In genomic region chr8:84797971-84798370, GRCm38 (mm10) we compare ENCODE assay signal across 11 mouse cellular contexts. TPM values are rescaled to one million over a fixed set of nuclear protein-coding genes. Genes with fewer than 3 reads are reported as not detected.
A peak's percentile ranks its signal among the peaks of the same experiment; 100 is the strongest.
DNase-seq lines count a peak whose midpoint lies in the region; ATAC-seq lines count a peak whose summit lies in the region.
"Had no signal": no experiment of that assay in that cellular context is flagged by ENCODE, and none has a peak within 500 bp of the region (broad histone marks: within the 10 kb centered on the region; RNA-seq: fewer than 3 reads in every experiment).

No protein-coding gene starts in this region.

- H3K9ac ChIP-seq in heart, embryonic 13.5 days: peak overlapping the region; percentile 98
- no peak overlapping the region for H3K9ac ChIP-seq in midbrain, embryonic 11.5 days (ENCODE audit: low read length)
- H3K9ac ChIP-seq in hindbrain, embryonic 14.5 days: peak overlapping the region; percentile 85; the same call in 1 of the 2 replicates
- H3K9ac ChIP-seq in stomach, embryonic 14.5 days (replicated peaks; ENCODE audit: low read depth, low read length): no peak overlapping the region

- peak overlapping the region; percentile 87 for H3K4me3 ChIP-seq in heart, embryonic 13.5 days
- no peak overlapping the region for H3K4me3 ChIP-seq in midbrain, embryonic 11.5 days (ENCODE audit: low read depth, low read length)
- no peak overlapping the region for H3K4me3 ChIP-seq in midbrain, embryonic 10.5 days
- peak overlapping the region; percentile 44 for H3K4me3 ChIP-seq in hindbrain, embryonic 14.5 days (replicated peaks; ENCODE audit: low read length)
- H3K4me3 ChIP-seq in stomach, embryonic 14.5 days (ENCODE audit: low read depth, low read length): peak overlapping the region; percentile 61; the same call in 1 of the 2 replicates

- WGBS in heart, embryonic 13.5 days: 72% methylated on average over 6 of the region's 6 CpGs
- 55% methylated on average over 6 of the region's 6 CpGs for WGBS in midbrain, embryonic 11.5 days
- WGBS in midbrain, embryonic 10.5 days: 72% methylated on average over 6 of the region's 6 CpGs
- WGBS in hindbrain, embryonic 14.5 days: 65% methylated on average over 6 of the region's 6 CpGs
- 70% methylated on average over 6 of the region's 6 CpGs for WGBS in stomach, embryonic 14.5 days

- H3K27me3 ChIP-seq in heart, embryonic 13.5 days (replicated peaks): peaks cover 86% of the 10 kb centered on the region
- H3K27me3 ChIP-seq in midbrain, embryonic 11.5 days (ENCODE audit: control insufficient read depth, insufficient read depth, low read length): peaks cover 92% of the 10 kb centered on the region
- peaks cover 98% of the 10 kb centered on the region for H3K27me3 ChIP-seq in midbrain, embryonic 10.5 days (ENCODE audit: low read depth, poor library complexity, severe bottlenecking)
- peaks cover 88% of the 10 kb centered on the region for H3K27me3 ChIP-seq in hindbrain, embryonic 14.5 days (ENCODE audit: control insufficient read depth, insufficient read depth, low read length)
- peaks cover 12% of the 10 kb centered on the region; the same call in 1 of the 2 replicates for H3K27me3 ChIP-seq in stomach, embryonic 14.5 days (ENCODE audit: control insufficient read depth, insufficient read depth, low read length)

- intact Hi-C loops in heart, postnatal 36 days (cut with DNase I): loop anchor here (2.0 kb wide), 1 partner anchor 19 kb away; no protein-coding TSS in a partner anchor

- peaks cover 8% of the 10 kb centered on the region for H3K36me3 ChIP-seq in heart, embryonic 13.5 days
- H3K36me3 ChIP-seq in midbrain, embryonic 11.5 days (ENCODE audit: control insufficient read depth, insufficient read depth, low read length): no peaks in the 10 kb centered on the region
- H3K36me3 ChIP-seq in midbrain, embryonic 10.5 days: no peaks in the 10 kb centered on the region
- H3K36me3 ChIP-seq in hindbrain, embryonic 14.5 days (replicated peaks; ENCODE audit: control insufficient read depth, insufficient read depth): peaks cover 6% of the 10 kb centered on the region; the same call in 1 of the 2 replicates
- peaks cover 12% of the 10 kb centered on the region for H3K36me3 ChIP-seq in stomach, embryonic 14.5 days (ENCODE audit: control insufficient read depth, insufficient read depth, low read length)

- no peaks in the 10 kb centered on the region for H3K9me3 ChIP-seq in heart, embryonic 13.5 days
- H3K9me3 ChIP-seq in midbrain, embryonic 11.5 days (ENCODE audit: control insufficient read depth, low read length): no peaks in the 10 kb centered on the region
- H3K9me3 ChIP-seq in midbrain, embryonic 10.5 days (replicated peaks): no peaks in the 10 kb centered on the region
- H3K9me3 ChIP-seq in hindbrain, embryonic 14.5 days (ENCODE audit: control insufficient read depth, low read length): no peaks in the 10 kb centered on the region
- no peaks in the 10 kb centered on the region for H3K9me3 ChIP-seq in stomach, embryonic 14.5 days (ENCODE audit: control insufficient read depth, low read depth, low read length)

- no peak for ATAC-seq in heart, embryonic 13.5 days (ENCODE audit: extremely low read depth, insufficient number of reproducible peaks, low FRiP score, low TSS enrichment)
- ATAC-seq in midbrain, embryonic 11.5 days (ENCODE audit: low FRiP score): no peak
- ATAC-seq in hindbrain, embryonic 14.5 days (ENCODE audit: low FRiP score): no peak
- no peak for ATAC-seq in stomach, embryonic 14.5 days (ENCODE audit: insufficient number of reproducible peaks, insufficient read depth, low FRiP score, low read depth)

- peak overlapping the region; percentile 87 for H3K4me2 ChIP-seq in heart, embryonic 13.5 days
- H3K4me2 ChIP-seq in midbrain, embryonic 11.5 days: no peak overlapping the region
- H3K4me2 ChIP-seq in hindbrain, embryonic 14.5 days (replicated peaks): peak overlapping the region; percentile 92
- peak overlapping the region; percentile 83; the same call in 1 of the 2 replicates for H3K4me2 ChIP-seq in stomach, embryonic 14.5 days (replicated peaks; ENCODE audit: low read depth, low read length)

- H3K4me1 ChIP-seq in heart, embryonic 13.5 days: peaks cover 49% of the 10 kb centered on the region
- H3K4me1 ChIP-seq in midbrain, embryonic 11.5 days (ENCODE audit: control insufficient read depth, insufficient read depth, low read length): peaks cover 8% of the 10 kb centered on the region
- peaks cover 24% of the 10 kb centered on the region for H3K4me1 ChIP-seq in midbrain, embryonic 10.5 days
- peaks cover 9% of the 10 kb centered on the region for H3K4me1 ChIP-seq in hindbrain, embryonic 14.5 days (replicated peaks; ENCODE audit: control insufficient read depth, insufficient read depth, low read length)
- H3K4me1 ChIP-seq in stomach, embryonic 14.5 days (ENCODE audit: control insufficient read depth, insufficient read depth, low read length): peaks cover 30% of the 10 kb centered on the region; the same call in 1 of the 2 replicates

- no peak overlapping the region for H3K27ac ChIP-seq in heart, embryonic 13.5 days (replicated peaks)
- no peak overlapping the region for H3K27ac ChIP-seq in midbrain, embryonic 11.5 days (ENCODE audit: low read depth, low read length)
- H3K27ac ChIP-seq in midbrain, embryonic 10.5 days (replicated peaks): no peak overlapping the region
- H3K27ac ChIP-seq in hindbrain, embryonic 14.5 days: peak overlapping the region; percentile 86
- H3K27ac ChIP-seq in stomach, embryonic 14.5 days (ENCODE audit: low read length): no peak overlapping the region

- DNase-seq in heart, postnatal 36 days: no peak
- DNase-seq in midbrain, embryonic 11.5 days (ENCODE audit: low spot score, missing footprints): peak; percentile 83
- no peak for DNase-seq in midbrain, embryonic 10.5 days (ENCODE audit: low spot score)
- DNase-seq in hindbrain, embryonic 14.5 days (ENCODE audit: low spot score): no peak
- no peak for DNase-seq in thymus, postnatal 36 days
- no peak for DNase-seq in spleen, postnatal 14 days (ENCODE audit: low spot score in 2 of 2)
- DNase-seq: kidney, adult 9 months; lung, postnatal 10 days; right cerebral cortex, adult 18-20 months had no signal

RNA-seq across cellular contexts. Expression of gene Nfix, which starts 2.2 kb away (rescaled TPM):
- polyA plus RNA-seq in heart, embryonic 13.5 days (2015; fragmentation: Nextera tagmentation; extraction: Ambion mirVana): 10.0 and 11.7 TPM in 2 replicates
- total RNA-seq in heart, postnatal 36 days (2021): 100 to 1,000 TPM; 279 to 296 TPM
- polyA plus RNA-seq in midbrain, embryonic 11.5 days (2014; fragmentation: Nextera tagmentation; extraction: Ambion mirVana): 2.2 and 2.5 TPM in 2 replicates
- polyA plus RNA-seq in midbrain, embryonic 10.5 days (2016; fragmentation: Nextera tagmentation; extraction: Ambion mirVana): 0.49 and 1.2 TPM in 2 replicates
- 78.8 and 82.4 TPM in 2 replicates for polyA plus RNA-seq in hindbrain, embryonic 14.5 days (2014; fragmentation: Nextera tagmentation; extraction: Ambion mirVana)
- 37.8 and 40.5 TPM in 2 replicates for polyA plus RNA-seq in stomach, embryonic 14.5 days (2014; fragmentation: Nextera tagmentation; extraction: Ambion mirVana)

RNA-seq across cellular contexts. Expression of gene Dand5, which starts 24.7 kb away (rescaled TPM):
- polyA plus RNA-seq in heart, embryonic 13.5 days (2015; fragmentation: Nextera tagmentation; extraction: Ambion mirVana): 6.3 and 6.6 TPM in 2 replicates
- 1 to 10 TPM; 9.3 to 9.9 TPM for total RNA-seq in heart, postnatal 36 days (2021)
- 3.9 and 4.6 TPM in 2 replicates for polyA plus RNA-seq in midbrain, embryonic 11.5 days (2014; fragmentation: Nextera tagmentation; extraction: Ambion mirVana)
- polyA plus RNA-seq in midbrain, embryonic 10.5 days (2016; fragmentation: Nextera tagmentation; extraction: Ambion mirVana): 2.9 and 5.3 TPM in 2 replicates
- 13.5 and 14.6 TPM in 2 replicates for polyA plus RNA-seq in hindbrain, embryonic 14.5 days (2014; fragmentation: Nextera tagmentation; extraction: Ambion mirVana)
- 7.1 and 7.6 TPM in 2 replicates for polyA plus RNA-seq in stomach, embryonic 14.5 days (2014; fragmentation: Nextera tagmentation; extraction: Ambion mirVana)

RNA-seq across cellular contexts. Expression of gene Gadd45gip1, which starts 33.4 kb away (rescaled TPM):
- 50.2 and 52.3 TPM in 2 replicates for polyA plus RNA-seq in heart, embryonic 13.5 days (2015; fragmentation: Nextera tagmentation; extraction: Ambion mirVana)
- 10 to 100 TPM; 28.5 to 29.5 TPM for total RNA-seq in heart, postnatal 36 days (2021)
- 37.3 and 37.8 TPM in 2 replicates for polyA plus RNA-seq in midbrain, embryonic 11.5 days (2014; fragmentation: Nextera tagmentation; extraction: Ambion mirVana)
- 46.3 and 47.2 TPM in 2 replicates for polyA plus RNA-seq in midbrain, embryonic 10.5 days (2016; fragmentation: Nextera tagmentation; extraction: Ambion mirVana)
- 35.0 and 37.4 TPM in 2 replicates for polyA plus RNA-seq in hindbrain, embryonic 14.5 days (2014; fragmentation: Nextera tagmentation; extraction: Ambion mirVana)
- polyA plus RNA-seq in stomach, embryonic 14.5 days (2014; fragmentation: Nextera tagmentation; extraction: Ambion mirVana): 49.5 and 50.5 TPM in 2 replicates

RNA-seq across cellular contexts. Expression of gene Rad23a, which starts 42.5 kb away (rescaled TPM):
- polyA plus RNA-seq in heart, embryonic 13.5 days (2015; fragmentation: Nextera tagmentation; extraction: Ambion mirVana): 108 and 123 TPM in 2 replicates
- total RNA-seq in heart, postnatal 36 days (2021): 10 to 100 TPM; 84.0 to 87.4 TPM
- polyA plus RNA-seq in midbrain, embryonic 11.5 days (2014; fragmentation: Nextera tagmentation; extraction: Ambion mirVana): 87.7 and 100 TPM in 2 replicates
- polyA plus RNA-seq in midbrain, embryonic 10.5 days (2016; fragmentation: Nextera tagmentation; extraction: Ambion mirVana): 124 and 131 TPM in 2 replicates
- polyA plus RNA-seq in hindbrain, embryonic 14.5 days (2014; fragmentation: Nextera tagmentation; extraction: Ambion mirVana): 75.7 and 81.1 TPM in 2 replicates
- polyA plus RNA-seq in stomach, embryonic 14.5 days (2014; fragmentation: Nextera tagmentation; extraction: Ambion mirVana): 119 and 125 TPM in 2 replicates

RNA-seq across cellular contexts. Expression of gene Calr, which starts 48.8 kb away (rescaled TPM):
- 711 and 772 TPM in 2 replicates for polyA plus RNA-seq in heart, embryonic 13.5 days (2015; fragmentation: Nextera tagmentation; extraction: Ambion mirVana)
- 100 to 1,000 TPM; 337 to 380 TPM for total RNA-seq in heart, postnatal 36 days (2021)
- polyA plus RNA-seq in midbrain, embryonic 11.5 days (2014; fragmentation: Nextera tagmentation; extraction: Ambion mirVana): 708 and 747 TPM in 2 replicates
- 723 and 798 TPM in 2 replicates for polyA plus RNA-seq in midbrain, embryonic 10.5 days (2016; fragmentation: Nextera tagmentation; extraction: Ambion mirVana)
- polyA plus RNA-seq in hindbrain, embryonic 14.5 days (2014; fragmentation: Nextera tagmentation; extraction: Ambion mirVana): 574 and 709 TPM in 2 replicates
- 669 and 791 TPM in 2 replicates for polyA plus RNA-seq in stomach, embryonic 14.5 days (2014; fragmentation: Nextera tagmentation; extraction: Ambion mirVana)

Comparison
In these comparisons a context has a peak if more than half of its experiments do, and no peak if none do; other contexts are left out.
1. H3K4me3 ChIP-seq: peak in heart, embryonic 13.5 days (single experiment), hindbrain, embryonic 14.5 days (single experiment) and stomach, embryonic 14.5 days (single experiment); none in midbrain, embryonic 11.5 days (single experiment) and midbrain, embryonic 10.5 days (single experiment).
2. H3K9ac ChIP-seq: peak in heart, embryonic 13.5 days (single experiment) and hindbrain, embryonic 14.5 days (single experiment); none in midbrain, embryonic 11.5 days (single experiment) and stomach, embryonic 14.5 days (single experiment).